Mouse (Mus musculus) midbrain, embryonic 16.5 days (tissue): ENCODE measurements around the gene Selenbp2. TPM values are rescaled to one million over a fixed set of nuclear protein-coding genes. Genes with fewer than 3 reads are reported as not detected.
"Not testable (repeated sequence)": the region's sequence is repeated elsewhere in the genome, so short reads cannot be mapped to it uniquely, and the experiment has no call there.

Experiments used
- ATAC-seq: fragments of 200-750 bp; cut with Nextera tagmentation; 2 replicates; pipeline ENCODE4 v1.8.0; 2017; ENCODE audit warnings: moderate TSS enrichment
- H3K27ac ChIP-seq: fragments of 300-500 bp; sonication (generic); 2 replicates; pipeline ENCODE4 v1.5.1; 2014; ENCODE audit warnings: mild to moderate bottlenecking, low read length, mixed read lengths
- H3K27me3 ChIP-seq: fragments of 300-500 bp; sonication (generic); 2 replicates; pipeline ENCODE4 v1.6.1; 2014; ENCODE audit warnings: low read depth, low read length, mixed read lengths; ENCODE audit not compliant: control insufficient read depth, insufficient read depth
- H3K36me3 ChIP-seq: fragments of 300-500 bp; sonication (generic); 2 replicates; pipeline ENCODE4 v1.6.1; 2014; ENCODE audit warnings: mild to moderate bottlenecking, low read length, moderate library complexity, mixed read lengths; ENCODE audit not compliant: control insufficient read depth, insufficient read depth
- H3K4me1 ChIP-seq: fragments of 300-500 bp; sonication (generic); 2 replicates; pipeline ENCODE4 v1.6.1; 2014; ENCODE audit warnings: mild to moderate bottlenecking, low read length, mixed read lengths; ENCODE audit not compliant: control insufficient read depth, insufficient read depth
- H3K4me2 ChIP-seq: fragments of 300-500 bp; sonication (generic); 2 replicates; pipeline ENCODE4 v1.6.1; 2014; ENCODE audit warnings: mild to moderate bottlenecking, low read length, mixed read lengths
- H3K4me3 ChIP-seq: fragments of 300-500 bp; sonication (generic); 2 replicates; pipeline ENCODE4 v1.5.1; 2014; ENCODE audit warnings: low read depth, mild to moderate bottlenecking, low read length, moderate library complexity, mixed read lengths
- H3K9ac ChIP-seq: fragments of 300-500 bp; sonication (generic); 2 replicates; pipeline ENCODE4 v1.6.1; 2014; ENCODE audit warnings: low read depth, low read length, mixed read lengths
- H3K9me3 ChIP-seq: fragments of 300-500 bp; sonication (generic); replicated peaks from 2 replicates; pipeline ENCODE4 v1.6.1; 2014; ENCODE audit warnings: mild to moderate bottlenecking, low read length, mixed read lengths; ENCODE audit not compliant: control insufficient read depth, poor library complexity, severe bottlenecking
- WGBS: fragments of 180-500 bp; shearing (Covaris S2); extraction: QIAGEN DNeasy Blood & Tissue Kit; methylation state at CpG from one replicate; pipeline ENCODE4 v1.1.7; 2014; 5-methylcytosine and 5-hydroxymethylcytosine counted together
- polyA plus RNA-seq: library from polyadenylated mRNA; unstranded; fragments of >200 nt; fragmentation: Nextera tagmentation; extraction: Ambion mirVana; gene quantifications from 2 replicates; pipeline ENCODE4 v1.2.1, GENCODE M21; 2015

The Selenbp2 gene
- polyA plus RNA-seq, 1 experiment from 2014 or later = not detected

DNA sequence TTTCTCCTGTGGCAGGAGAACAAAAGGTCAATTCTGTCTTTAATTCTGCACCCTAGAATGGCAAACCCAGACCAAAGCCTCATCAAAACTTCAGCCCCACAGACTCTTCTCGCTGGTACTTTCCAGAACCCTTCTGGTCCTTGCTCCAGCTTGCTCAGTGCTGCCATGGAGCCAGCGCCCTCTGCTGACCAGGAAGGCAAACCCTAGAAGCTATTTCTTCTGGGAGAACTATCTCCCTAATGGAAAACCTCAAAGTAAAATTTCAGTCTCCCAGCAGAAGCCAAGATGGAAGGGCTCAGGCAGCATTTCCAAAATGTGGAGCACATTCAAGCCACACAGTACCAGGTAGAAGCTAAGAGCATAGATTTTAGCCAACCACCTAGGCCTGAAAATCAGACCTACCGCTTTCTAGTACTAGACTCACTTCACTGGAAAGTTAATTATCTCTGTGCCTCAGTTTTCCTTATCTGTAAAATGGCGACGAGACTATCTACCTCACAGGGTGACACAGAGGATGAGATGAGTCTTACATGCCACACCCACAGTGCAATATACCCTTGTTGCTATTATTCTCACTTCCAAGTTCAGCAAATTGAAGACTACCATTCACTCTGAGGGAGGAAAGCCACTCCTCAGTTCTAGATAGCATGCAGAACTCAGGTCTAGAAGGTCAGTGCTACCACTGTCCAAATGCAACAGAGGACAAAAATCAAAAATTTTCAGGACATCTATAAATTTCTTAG is 28.1 kb upstream of the Selenbp2 start:
- not testable (repeated sequence) for H3K9me3 ChIP-seq, H3K9ac ChIP-seq, H3K27ac ChIP-seq, ATAC-seq, H3K4me1 ChIP-seq, H3K27me3 ChIP-seq, H3K36me3 ChIP-seq, H3K4me2 ChIP-seq, H3K4me3 ChIP-seq
- WGBS = 85% methylated on average over 3 of the region's 5 CpGs

DNA sequence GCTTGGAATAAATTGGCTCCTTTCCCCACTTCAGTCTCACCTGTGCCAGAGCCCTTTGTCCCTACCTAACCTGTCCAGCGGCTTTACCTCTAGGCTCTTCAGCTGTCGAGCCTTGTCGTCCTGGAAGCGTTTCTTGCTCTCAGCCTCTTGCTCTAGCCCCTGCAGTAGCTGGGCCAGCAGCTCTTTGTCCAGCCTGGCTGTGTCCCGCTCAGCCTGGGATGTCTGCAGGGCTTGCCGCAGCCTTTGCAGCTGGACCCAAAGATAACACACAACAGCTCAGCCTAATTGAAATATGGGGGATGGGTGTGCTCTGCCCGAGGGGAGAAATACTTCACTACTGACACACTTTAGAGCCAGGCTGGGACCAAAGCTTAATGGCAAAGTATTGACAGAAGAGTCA is 27.5 kb upstream of the Selenbp2 start:
- WGBS = 43% methylated on average over 7 of the region's 7 CpGs
- H3K4me3 ChIP-seq = not testable (repeated sequence)

DNA sequence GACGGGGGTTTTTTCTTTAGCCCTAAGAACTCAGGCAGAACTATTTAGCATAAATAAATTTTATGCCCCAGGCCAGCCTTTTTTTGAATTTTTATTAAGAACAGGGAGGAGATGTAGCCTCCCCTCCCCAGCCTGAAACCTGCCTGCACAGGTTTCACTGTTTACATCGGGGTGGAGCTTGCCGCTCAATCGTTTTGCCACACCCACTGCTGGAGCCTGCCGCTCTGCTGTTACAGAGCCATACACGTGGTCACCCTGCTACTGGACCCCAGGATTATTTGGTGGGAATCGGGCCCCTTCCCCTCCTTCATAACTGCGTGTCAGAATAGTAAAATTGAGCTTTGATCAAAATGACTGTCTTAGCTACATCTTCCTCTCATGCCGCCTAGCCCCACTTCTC is 18.3 kb upstream of the Selenbp2 start:
- not testable (repeated sequence) for ATAC-seq, H3K9ac ChIP-seq

More for the DNA sequence above, 27.5 kb upstream of the Selenbp2 start:
- H3K4me2 ChIP-seq, H3K9me3 ChIP-seq, H3K36me3 ChIP-seq, ATAC-seq, H3K27ac ChIP-seq, H3K9ac ChIP-seq, H3K27me3 ChIP-seq, H3K4me1 ChIP-seq: not testable (repeated sequence)

DNA sequence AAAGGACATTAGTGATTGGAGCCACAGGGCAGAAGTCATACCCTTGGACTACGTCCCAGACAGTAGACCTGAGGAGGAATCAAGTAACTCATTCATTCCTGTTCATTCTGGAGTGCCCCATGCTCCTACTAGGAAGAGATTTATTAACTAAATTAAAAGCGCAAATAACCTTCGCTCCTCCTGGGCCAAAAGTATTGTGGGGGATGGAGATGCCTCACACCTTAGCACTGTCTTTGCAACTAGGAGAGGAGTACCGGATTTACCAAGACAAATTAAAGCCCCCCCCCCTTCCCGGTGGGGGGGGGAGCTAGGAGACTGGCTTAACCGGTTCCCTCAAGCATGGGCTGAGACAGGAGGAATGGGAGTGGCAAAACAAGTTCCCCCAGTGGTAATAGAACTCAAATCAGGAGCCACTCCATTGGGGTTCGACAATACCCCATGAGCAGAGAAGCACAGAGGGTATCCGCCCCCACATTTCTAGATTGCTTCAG is 14.0 kb upstream of the Selenbp2 start:
- H3K4me1 ChIP-seq = no peaks in the 10 kb centered on the region
- H3K9ac ChIP-seq = no peak overlapping the region
- no peaks in the 10 kb centered on the region for H3K9me3 ChIP-seq
- ATAC-seq = no peak
- H3K4me2 ChIP-seq = no peak overlapping the region
- no peaks in the 10 kb centered on the region for H3K27me3 ChIP-seq
- 75% methylated on average over 8 of the region's 8 CpGs for WGBS
- H3K4me3 ChIP-seq = no peak overlapping the region
- H3K27ac ChIP-seq = no peak overlapping the region
- no peaks in the 10 kb centered on the region for H3K36me3 ChIP-seq

More for the DNA sequence above, 18.3 kb upstream of the Selenbp2 start:
- not testable (repeated sequence) for H3K9me3 ChIP-seq, H3K4me1 ChIP-seq, H3K4me2 ChIP-seq, H3K27me3 ChIP-seq, H3K36me3 ChIP-seq, H3K27ac ChIP-seq, H3K4me3 ChIP-seq
- 91% methylated on average over 9 of the region's 9 CpGs for WGBS

DNA sequence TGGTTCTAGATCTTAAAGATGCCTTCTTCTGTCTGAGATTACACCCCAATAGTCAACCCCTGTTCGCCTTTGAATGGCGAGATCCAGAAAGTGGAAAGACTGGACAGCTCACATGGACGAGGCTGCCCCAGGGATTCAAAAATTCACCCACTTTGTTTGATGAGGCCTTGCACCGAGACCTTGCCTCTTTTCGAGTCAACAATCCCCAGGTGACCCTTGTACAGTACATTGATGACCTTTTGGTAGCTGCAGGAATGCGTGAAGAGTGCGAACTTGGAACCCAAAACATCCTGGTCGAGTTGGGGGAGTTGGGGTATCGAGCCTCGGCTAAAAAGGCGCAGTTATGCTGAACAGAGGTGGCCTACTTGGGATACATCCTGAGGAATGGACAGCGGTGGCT is 13.3 kb upstream of the Selenbp2 start:
- H3K36me3 ChIP-seq, ATAC-seq, H3K4me3 ChIP-seq, H3K9me3 ChIP-seq, H3K4me2 ChIP-seq, H3K27me3 ChIP-seq, H3K27ac ChIP-seq, H3K9ac ChIP-seq, H3K4me1 ChIP-seq: not testable (repeated sequence)
- 94% methylated on average over 12 of the region's 12 CpGs for WGBS

DNA sequence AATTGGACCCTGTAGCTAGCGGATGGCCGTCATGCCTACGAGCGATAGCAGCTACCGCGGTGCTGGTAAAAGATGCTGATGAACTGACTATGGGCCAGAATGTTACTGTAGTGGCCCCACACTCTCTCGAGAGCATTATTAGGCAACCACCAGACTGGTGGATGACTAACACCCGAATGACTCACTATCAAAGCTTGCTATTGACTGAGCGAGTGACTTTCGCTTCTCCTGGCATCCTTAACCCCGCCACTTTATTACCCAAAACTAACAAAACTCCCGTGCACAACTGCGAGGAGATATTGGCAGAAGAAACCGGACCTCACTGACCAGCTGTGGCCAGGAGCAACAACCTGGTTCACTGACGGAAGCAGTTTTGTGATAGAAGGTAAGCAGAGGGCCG is 12.6 kb upstream of the Selenbp2 start:
- no peaks in the 10 kb centered on the region for H3K27me3 ChIP-seq
- 95% methylated on average over 16 of the region's 16 CpGs for WGBS
- no peaks in the 10 kb centered on the region for H3K9me3 ChIP-seq
- no peak overlapping the region for H3K4me2 ChIP-seq
- no peak overlapping the region for H3K27ac ChIP-seq
- no peaks in the 10 kb centered on the region for H3K36me3 ChIP-seq
- H3K4me3 ChIP-seq = no peak overlapping the region
- ATAC-seq = no peak
- H3K9ac ChIP-seq = no peak overlapping the region
- H3K4me1 ChIP-seq = no peaks in the 10 kb centered on the region

DNA sequence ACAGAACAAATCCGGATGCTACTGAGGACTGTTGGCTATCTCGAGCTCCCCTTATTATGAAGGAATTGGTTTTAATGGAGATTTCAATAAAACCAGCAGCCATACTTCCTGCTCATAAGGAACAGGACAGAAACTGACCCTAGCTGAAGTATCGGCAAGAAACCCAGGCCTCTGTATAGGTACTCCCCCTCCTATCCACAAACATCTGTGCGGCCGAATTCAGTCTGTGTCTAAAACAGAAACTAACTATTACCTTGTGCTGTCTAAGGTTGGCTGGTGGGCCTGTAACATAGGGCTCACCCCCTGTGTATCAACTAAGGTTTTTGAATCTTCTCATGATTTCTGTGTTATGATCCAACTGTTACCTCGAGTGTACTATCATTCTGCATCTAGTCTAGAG is 9.7 kb upstream of the Selenbp2 start:
- Histone ChIP-seq H3K9me3 (no peaks in the 10 kb centered on the region), H3K27me3 (no peaks in the 10 kb centered on the region), H3K9ac (no peak overlapping the region), H3K4me2 (no peak overlapping the region), H3K36me3 (no peaks in the 10 kb centered on the region), H3K4me1 (no peaks in the 10 kb centered on the region), H3K27ac (no peak overlapping the region), H3K4me3 (no peak overlapping the region)
- 91% methylated on average over 6 of the region's 6 CpGs for WGBS
- no peak for ATAC-seq

DNA sequence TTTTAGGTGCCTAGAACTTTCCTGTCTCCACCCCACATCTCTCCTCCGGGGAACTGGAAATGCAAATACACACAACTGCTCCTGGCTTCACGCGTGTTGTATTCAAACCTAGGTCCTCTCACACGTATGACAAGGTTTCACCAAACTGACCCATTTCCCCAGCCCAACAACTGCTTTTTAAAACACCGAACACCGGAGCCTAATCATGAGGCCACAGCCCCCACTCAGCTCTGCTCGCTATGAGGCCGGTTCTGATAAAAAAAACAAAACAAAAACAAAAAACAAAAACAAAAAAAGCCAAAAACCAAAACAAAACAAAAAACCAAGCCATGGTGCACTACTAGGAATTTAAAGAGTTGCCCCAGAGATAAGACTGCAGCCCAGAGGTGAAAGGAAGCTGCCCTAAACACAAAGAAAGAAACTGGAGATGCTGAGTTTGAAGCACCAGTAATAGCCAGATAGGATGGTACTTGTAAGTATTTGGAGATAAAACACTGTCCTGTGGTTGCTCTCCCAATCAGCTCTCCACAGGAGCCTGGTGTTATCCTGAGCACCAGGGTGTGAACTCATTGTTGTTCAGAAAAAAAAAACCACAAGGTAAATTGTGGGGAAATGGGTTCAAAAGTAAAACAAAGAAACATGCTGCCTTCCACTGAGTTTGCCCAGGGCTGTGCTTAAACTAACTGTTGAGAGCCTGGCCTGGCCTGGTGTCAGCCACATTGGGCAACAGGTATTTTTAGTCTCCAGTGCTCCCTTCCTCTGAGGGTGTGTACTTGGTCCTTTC is 7.2 kb upstream of the Selenbp2 start:
- H3K9me3 ChIP-seq, H3K27ac ChIP-seq, H3K9ac ChIP-seq, H3K4me3 ChIP-seq, H3K36me3 ChIP-seq, H3K4me2 ChIP-seq, ATAC-seq, H3K4me1 ChIP-seq, H3K27me3 ChIP-seq: not testable (repeated sequence)
- 91% methylated on average over 8 of the region's 8 CpGs for WGBS

DNA sequence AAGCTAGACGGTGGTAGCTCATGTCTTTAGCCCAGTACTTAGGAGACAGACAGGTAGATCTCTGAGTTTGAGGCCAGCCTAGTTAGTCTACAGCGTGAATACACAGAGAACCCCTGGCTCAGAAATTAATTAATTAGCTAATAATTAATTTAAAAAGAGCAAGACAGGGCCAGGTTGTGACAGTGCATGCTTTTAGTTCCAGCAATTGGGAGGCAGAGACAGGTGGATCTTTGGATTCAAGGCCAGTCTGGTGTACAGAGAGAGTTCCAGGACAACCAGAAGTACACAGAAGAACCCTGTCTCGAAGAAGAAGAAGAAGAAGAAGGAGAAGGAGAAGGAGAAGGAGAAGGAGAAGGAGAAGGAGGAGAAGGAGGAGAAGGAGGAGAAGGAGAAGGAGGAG is 4.7 kb upstream of the Selenbp2 start:
- not testable (repeated sequence) for ATAC-seq, H3K4me2 ChIP-seq, H3K36me3 ChIP-seq, H3K4me3 ChIP-seq, H3K4me1 ChIP-seq, H3K9ac ChIP-seq, H3K9me3 ChIP-seq, H3K27ac ChIP-seq, H3K27me3 ChIP-seq
- WGBS = 78% methylated on average over 3 of the region's 3 CpGs
